Mouse (Mus musculus) right cerebral cortex, postnatal 10 days (tissue): Measurements from ENCODE around the gene Best1.

Experiments used
- DNase-seq, 2 experiments: peaks; one replicate each; pipeline ENCODE4 v3.0.0; 2021; ENCODE audit warnings: low spot score in 2 of 2

Best1 gene

GRCm38 (mm10) chr19:9966096-9966867 is 35.2 kb downstream of the Best1 start:
- no peak for DNase-seq

GRCm38 (mm10) chr19:9964205-9964916 is 37.1 kb downstream of the Best1 start:
- DNase-seq = peak in 1 of 2 experiments; percentile 46

- no peak for DNase-seq
Measured at GRCm38 (mm10) chr19:9960769-9961168, 40.7 kb downstream of the Best1 start.

- DNase-seq = no peak
Measured at GRCm38 (mm10) chr19:9957965-9958364, 43.5 kb downstream of the Best1 start.

- DNase-seq = no peak
Measured at GRCm38 (mm10) chr19:9956624-9957388, 44.6 kb downstream of the Best1 start.

GRCm38 (mm10) chr19:9955438-9955837 is 46.0 kb downstream of the Best1 start:
- no peak for DNase-seq

- no peak for DNase-seq
Measured at GRCm38 (mm10) chr19:9954811-9955202, 46.6 kb downstream of the Best1 start.

- peak; percentile 72 to 76 for DNase-seq
Measured at GRCm38 (mm10) chr19:9954055-9954810, 47.2 kb downstream of the Best1 start.

GRCm38 (mm10) chr19:9952912-9953311 is 48.5 kb downstream of the Best1 start:
- DNase-seq = no peak

- no peak for DNase-seq
Measured at GRCm38 (mm10) chr19:9952390-9952789, 49.0 kb downstream of the Best1 start.

- peak in 1 of 2 experiments; percentile 44 for DNase-seq
Measured at GRCm38 (mm10) chr19:9946986-9947385, 54.4 kb downstream of the Best1 start.

- DNase-seq = no peak
Measured at GRCm38 (mm10) chr19:9945800-9946564, 55.5 kb downstream of the Best1 start.

GRCm38 (mm10) chr19:9942539-9943533 is 58.6 kb downstream of the Best1 start:
- DNase-seq = peak in 1 of 2 experiments; percentile 21

- DNase-seq = no peak
Measured at GRCm38 (mm10) chr19:9941809-9942208, 59.6 kb downstream of the Best1 start.

GRCm38 (mm10) chr19:9940903-9941302 is 60.5 kb downstream of the Best1 start:
- DNase-seq = no peak

GRCm38 (mm10) chr19:9939841-9940240 is 61.6 kb downstream of the Best1 start:
- DNase-seq = no peak

GRCm38 (mm10) chr19:9938824-9939303 is 62.6 kb downstream of the Best1 start:
- no peak for DNase-seq

GRCm38 (mm10) chr19:9938156-9938823 is 63.1 kb downstream of the Best1 start:
- DNase-seq = no peak

- no peak for DNase-seq
Measured at GRCm38 (mm10) chr19:9937428-9937827, 64.0 kb downstream of the Best1 start.
